Mouse (Mus musculus): ENCODE data around the gene Btn2a2.

DNA sequence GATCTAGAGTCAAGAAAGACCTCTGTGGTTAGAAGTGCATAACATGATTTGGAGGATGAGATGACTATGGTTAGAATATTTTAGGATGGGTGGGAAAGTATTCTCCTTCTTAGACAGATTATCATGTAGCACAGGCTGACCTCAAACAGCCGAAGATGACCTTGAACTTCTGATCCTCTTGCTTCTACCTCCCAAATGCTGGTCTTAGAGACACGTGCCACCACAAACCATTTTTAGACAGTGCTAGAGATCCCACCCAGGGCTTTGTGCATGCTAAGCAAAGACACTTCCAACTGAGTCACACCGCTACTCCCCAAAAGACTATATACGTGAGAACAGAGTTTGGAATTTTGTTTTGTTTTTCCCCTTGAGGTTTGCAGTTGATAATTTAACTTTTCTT lies 26.6 kb downstream of the Btn2a2 start:
- no peak for TF ChIP-seq CTCF (IDR thresholded peaks at IDR 0.05)
- TF ChIP-seq EP300 (IDR thresholded peaks at IDR 0.05): no peak
